Mouse (Mus musculus): ENCODE measurements around the gene Smco4. TPM values are rescaled to one million over a fixed set of nuclear protein-coding genes. Genes with fewer than 3 reads are reported as not detected.

Gene Smco4
- total RNA-seq, 2 experiments from 2014 or later: 3.2 to 3.9 TPM

DNA sequence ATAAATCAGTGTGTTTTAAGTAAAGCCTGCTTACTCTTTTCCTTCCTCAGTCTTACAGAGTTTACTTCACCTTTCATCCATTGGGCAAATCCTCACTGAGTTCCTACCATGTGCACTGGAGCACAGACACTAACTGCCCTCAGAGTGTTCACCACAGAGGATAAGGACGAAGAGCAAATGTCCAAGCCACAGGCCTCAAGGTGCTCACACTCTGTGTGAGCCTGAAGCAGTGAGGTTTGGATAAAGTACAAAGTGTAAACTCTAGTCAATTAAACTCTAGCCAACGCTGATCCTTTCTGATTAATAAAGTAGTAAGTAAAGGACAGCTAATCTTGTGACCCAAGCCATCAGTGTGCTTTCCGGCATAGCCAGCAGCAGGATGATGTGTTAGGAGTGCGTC is 100.9 kb downstream of the Smco4 start:
- intact Hi-C loops (cut with DNase I): no loop called here
- DNase-seq (ENCODE audit: low spot score in 2 of 2): no peak

Other genes starting within 250 kb of the Smco4 start
- gene Med17, start 213.5 kb upstream of the Smco4 start, total RNA-seq (2021): 10 to 100 TPM; 35.8 to 42.8 TPM
- gene Taf1d, start 187.2 kb upstream of the Smco4 start, total RNA-seq (2021): 10 to 100 TPM; 29.6 to 33.9 TPM
- 10 to 100 TPM; 18.1 to 24.5 TPM for gene 4931406C07Rik, start 187.0 kb upstream of the Smco4 start, total RNA-seq (2021)
- 10 to 100 TPM; 17.1 to 30.2 TPM for gene Cep295, start 135.6 kb upstream of the Smco4 start, total RNA-seq (2021)
- gene Deup1, start 134.5 kb downstream of the Smco4 start, total RNA-seq (2021): under 1 TPM; 0.29 to 0.49 TPM
- 10 to 100 TPM; 40.7 to 47.6 TPM for gene Slc36a4, start 216.3 kb downstream of the Smco4 start, total RNA-seq (2021)